Mouse (Mus musculus) spleen, adult 2 months (tissue): ENCODE results near the gene Mpped2. TPM values are rescaled to one million over a fixed set of nuclear protein-coding genes. Genes with fewer than 3 reads are reported as not detected.

ENCODE experiments used
- DNase-seq, 2 experiments: peaks; one replicate each; pipeline versions ENCODE4 v3.0.0 to v3.0.0-alpha.2; 2012 to 2021; ENCODE audit warnings: low spot score in 2 of 2, low read depth in 1 of 2
- H3K27ac ChIP-seq: fragments of 200-500 bp; 2 replicates; pipeline ENCODE4 v1.5.1; 2012; ENCODE audit warnings: low read length, inconsistent platforms; ENCODE audit not compliant: insufficient read depth
- H3K27me3 ChIP-seq: fragments of 200-500 bp; 2 replicates; pipeline ENCODE4 v1.6.1; 2012; ENCODE audit warnings: mild to moderate bottlenecking, moderate library complexity, low read length, inconsistent platforms; ENCODE audit not compliant: control insufficient read depth, insufficient read depth
- H3K36me3 ChIP-seq: fragments of 200-500 bp; 2 replicates; pipeline ENCODE4 v1.6.1; 2012; ENCODE audit warnings: mild to moderate bottlenecking, low read length, inconsistent platforms; ENCODE audit not compliant: control insufficient read depth, insufficient read depth
- H3K4me1 ChIP-seq: fragments of 200-500 bp; 2 replicates; pipeline ENCODE4 v1.6.1; 2011; ENCODE audit warnings: inconsistent platforms; ENCODE audit not compliant: control insufficient read depth, insufficient read depth, insufficient read length
- H3K4me3 ChIP-seq: fragments of 200-500 bp; 2 replicates; pipeline ENCODE4 v1.5.1; 2011; ENCODE audit warnings: mild to moderate bottlenecking, inconsistent platforms; ENCODE audit not compliant: insufficient read depth, insufficient read length; ENCODE audit errors: extremely low read depth
- CTCF ChIP-seq: fragments of 200-500 bp; IDR thresholded peaks from 2 replicates; pipeline ENCODE4 v1.5.1; 2011; ENCODE audit warnings: mild to moderate bottlenecking, inconsistent platforms; ENCODE audit not compliant: insufficient read depth, insufficient read length, insufficient replicate concordance; ENCODE audit errors: extremely low read depth
- POLR2A ChIP-seq: fragments of 200-500 bp; IDR thresholded peaks from 2 replicates; pipeline ENCODE4 v1.6.1; 2011; ENCODE audit warnings: low read depth, low read length, inconsistent platforms
- WGBS: fragments of 180-500 bp; shearing (Covaris S2); methylation state at CpG from one replicate; pipeline ENCODE4 v1.1.7; 2018; 5-methylcytosine and 5-hydroxymethylcytosine counted together
- polyA plus RNA-seq: library from polyadenylated mRNA; depleted of rRNA; stranded (reverse); fragments of >200 nt; gene quantifications from 2 replicates; pipeline ENCODE4 v1.2.3, GENCODE M21; 2012

The Mpped2 gene
- polyA plus RNA-seq, 1 experiment: 0.02 TPM

DNA sequence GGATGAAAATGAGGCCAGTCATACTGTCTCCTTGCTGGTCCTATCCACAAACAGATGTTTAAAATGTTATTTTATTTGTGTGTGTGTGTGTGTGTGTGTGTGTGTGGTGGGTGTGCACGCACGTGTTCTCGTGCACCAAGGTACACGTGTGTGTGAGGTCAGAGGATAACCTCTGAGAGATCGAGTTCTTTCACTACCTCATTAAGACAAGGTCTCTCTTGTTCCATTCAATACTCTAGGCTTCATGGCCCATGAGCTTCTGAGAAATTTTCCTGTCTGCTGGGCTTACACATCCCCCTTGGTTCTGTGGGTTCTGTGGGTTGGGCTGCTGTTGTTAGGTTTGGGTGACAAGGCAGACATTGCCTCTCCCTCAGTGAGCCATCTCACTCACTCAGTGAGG is 12.6 kb downstream of the Mpped2 start:
- Histone ChIP-seq H3K27me3 (no peaks in the 10 kb centered on the region), H3K4me3 (no peak overlapping the region), H3K36me3 (no peaks in the 10 kb centered on the region), H3K4me1 (no peaks in the 10 kb centered on the region), H3K27ac (no peak overlapping the region)
- no peak for DNase-seq
- WGBS: 85% methylated on average over 5 of the region's 5 CpGs
- TF ChIP-seq CTCF: no peak
- TF ChIP-seq POLR2A: no peak

DNA sequence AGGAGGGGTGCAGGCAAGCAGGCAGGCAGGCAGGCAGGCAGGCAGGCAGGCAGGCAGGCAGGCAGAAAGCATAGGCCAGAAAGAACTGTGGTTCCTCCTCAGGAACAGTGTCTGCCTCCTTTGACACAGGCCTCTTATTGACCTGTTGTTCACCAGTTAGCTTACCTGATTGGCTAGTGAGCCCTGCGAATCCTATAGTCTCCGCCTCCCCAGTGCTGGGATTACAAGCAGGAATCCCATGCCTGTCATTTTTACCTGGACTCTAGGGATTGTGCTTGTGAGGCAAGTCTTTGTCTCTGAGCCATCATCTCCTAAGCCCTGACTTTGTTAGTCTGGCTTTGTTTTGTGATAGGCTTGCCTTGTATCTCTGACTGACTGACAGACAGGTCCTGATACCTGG is 14.1 kb downstream of the Mpped2 start:
- no peaks in the 10 kb centered on the region for H3K27me3 ChIP-seq
- TF ChIP-seq POLR2A (no peak), CTCF (no peak)
- WGBS: 92% methylated on average over 2 of the region's 2 CpGs
- no peak overlapping the region for H3K4me3 ChIP-seq
- H3K36me3 ChIP-seq: no peaks in the 10 kb centered on the region
- DNase-seq: no peak
- H3K27ac ChIP-seq: no peak overlapping the region
- no peaks in the 10 kb centered on the region for H3K4me1 ChIP-seq

DNA sequence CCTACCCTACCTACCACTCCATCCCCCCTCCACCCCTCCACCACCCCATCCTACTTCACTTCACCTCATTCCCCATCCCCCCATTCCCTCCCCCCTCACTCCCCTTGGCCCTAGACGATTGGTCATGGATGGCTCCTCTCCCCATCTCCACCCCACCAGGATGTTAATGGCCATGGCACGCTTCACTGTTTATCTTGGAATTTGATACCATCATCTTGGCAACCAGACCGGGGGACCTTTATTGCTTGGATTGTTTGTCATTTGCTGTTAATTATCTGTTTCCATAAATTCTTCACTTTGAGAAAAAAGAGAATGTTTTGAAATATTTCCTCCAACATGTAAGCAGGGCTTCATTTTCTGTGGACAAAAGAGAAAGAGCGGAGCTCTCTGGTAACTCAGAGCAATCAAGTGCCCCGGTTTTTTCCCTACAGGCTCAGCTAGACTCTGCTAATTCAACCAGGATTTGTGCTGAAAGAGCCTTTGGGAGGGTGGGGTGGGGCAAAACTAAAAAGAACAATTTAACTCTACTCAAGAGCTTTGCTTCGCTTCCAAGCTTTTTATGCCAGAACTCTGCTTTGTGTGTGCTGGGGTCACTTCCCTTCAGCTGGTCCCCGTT is 17.9 kb downstream of the Mpped2 start:
- Histone ChIP-seq H3K27me3 (no peaks in the 10 kb centered on the region), H3K36me3 (no peaks in the 10 kb centered on the region), H3K4me1 (no peaks in the 10 kb centered on the region), H3K27ac (no peak overlapping the region), H3K4me3 (no peak overlapping the region)
- DNase-seq: no peak
- no peak for TF ChIP-seq POLR2A
- TF ChIP-seq CTCF: no peak
- 80% methylated on average over 7 of the region's 7 CpGs for WGBS

DNA sequence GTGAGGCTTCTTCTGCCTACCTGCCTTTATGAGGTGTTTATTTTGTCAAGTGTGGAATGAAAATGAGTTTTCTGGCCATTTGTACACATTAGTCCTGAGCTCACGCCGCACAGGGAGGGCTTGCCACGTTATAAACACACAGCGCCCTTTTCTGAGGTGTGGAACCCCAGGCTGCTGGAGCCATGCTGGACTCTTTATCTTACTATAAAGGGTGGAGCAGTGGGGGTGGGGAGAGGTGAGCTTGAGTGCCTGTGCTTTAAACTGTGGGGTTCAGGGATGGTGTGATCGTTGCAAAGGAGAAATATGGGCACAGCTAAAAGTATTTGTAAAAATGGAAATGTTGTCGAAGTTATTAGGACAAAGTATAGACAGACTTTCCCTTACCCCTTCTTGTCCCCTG is 18.4 kb downstream of the Mpped2 start:
- Histone ChIP-seq H3K4me1 (no peaks in the 10 kb centered on the region), H3K27ac (no peak overlapping the region), H3K27me3 (no peaks in the 10 kb centered on the region), H3K4me3 (no peak overlapping the region), H3K36me3 (no peaks in the 10 kb centered on the region)
- WGBS: 88% methylated on average over 6 of the region's 6 CpGs
- TF ChIP-seq POLR2A (no peak), CTCF (no peak)
- no peak for DNase-seq

DNA sequence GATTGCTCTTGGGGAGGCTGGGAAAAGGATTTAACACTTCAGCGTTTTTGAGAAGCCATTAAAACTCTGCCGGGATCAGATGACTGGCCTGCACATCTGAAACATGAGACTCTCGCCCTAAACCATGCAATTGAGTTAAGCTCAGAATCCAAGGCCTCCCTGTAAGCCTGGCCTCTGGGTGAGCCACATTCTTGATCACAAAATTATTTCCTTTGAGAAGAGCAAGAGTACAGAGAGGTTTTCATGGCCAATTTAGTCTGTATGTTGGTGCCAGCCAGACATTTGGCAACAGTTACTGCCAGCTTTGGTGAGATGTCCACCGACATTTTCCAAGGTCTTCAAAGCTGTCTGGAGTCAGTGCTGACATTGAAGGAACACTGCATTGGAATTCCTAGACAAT is 20.1 kb downstream of the Mpped2 start:
- Histone ChIP-seq H3K4me3 (no peak overlapping the region), H3K27ac (no peak overlapping the region), H3K36me3 (no peaks in the 10 kb centered on the region), H3K27me3 (no peaks in the 10 kb centered on the region), H3K4me1 (no peaks in the 10 kb centered on the region)
- WGBS: 72% methylated on average over 4 of the region's 4 CpGs
- no peak for DNase-seq
- TF ChIP-seq POLR2A (no peak), CTCF (no peak)

DNA sequence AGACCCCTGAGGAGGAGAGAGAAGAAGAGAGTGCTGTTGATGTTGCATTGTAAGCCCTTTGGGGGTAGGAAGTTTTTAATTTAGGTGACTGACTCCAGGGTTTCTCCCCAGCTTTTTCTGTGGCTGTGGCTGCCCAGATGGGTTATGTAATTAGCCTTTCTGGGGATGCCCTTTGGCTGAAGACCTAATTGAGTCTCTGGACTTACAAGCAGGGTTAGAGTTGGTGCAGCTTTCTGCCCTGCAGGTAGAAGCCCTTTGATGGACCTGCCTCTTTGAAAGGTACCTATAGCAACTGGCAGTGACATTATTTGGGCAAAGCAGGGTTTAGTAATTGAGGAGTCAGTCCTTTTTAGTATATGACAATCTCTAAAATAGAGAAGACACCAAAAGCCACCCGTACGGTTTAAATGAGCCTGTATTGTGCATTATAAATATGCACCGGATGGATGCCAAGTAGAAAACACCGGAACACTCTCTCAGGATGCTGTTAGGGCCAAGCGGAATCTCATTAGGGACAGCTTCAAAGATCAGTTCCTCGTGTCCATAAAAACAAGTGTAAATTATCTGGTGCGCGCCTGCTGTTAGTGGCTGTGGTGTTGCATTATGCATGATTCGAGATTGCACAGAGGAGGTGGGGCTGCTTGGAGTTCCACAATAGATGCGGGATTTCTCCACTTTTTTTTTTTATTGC is 22.8 kb downstream of the Mpped2 start:
- Histone ChIP-seq H3K4me3 (no peak overlapping the region), H3K36me3 (no peaks in the 10 kb centered on the region), H3K27me3 (no peaks in the 10 kb centered on the region), H3K27ac (no peak overlapping the region), H3K4me1 (no peaks in the 10 kb centered on the region)
- no peak for TF ChIP-seq POLR2A
- no peak for TF ChIP-seq CTCF
- 94% methylated on average over 10 of the region's 10 CpGs for WGBS
- no peak for DNase-seq

DNA sequence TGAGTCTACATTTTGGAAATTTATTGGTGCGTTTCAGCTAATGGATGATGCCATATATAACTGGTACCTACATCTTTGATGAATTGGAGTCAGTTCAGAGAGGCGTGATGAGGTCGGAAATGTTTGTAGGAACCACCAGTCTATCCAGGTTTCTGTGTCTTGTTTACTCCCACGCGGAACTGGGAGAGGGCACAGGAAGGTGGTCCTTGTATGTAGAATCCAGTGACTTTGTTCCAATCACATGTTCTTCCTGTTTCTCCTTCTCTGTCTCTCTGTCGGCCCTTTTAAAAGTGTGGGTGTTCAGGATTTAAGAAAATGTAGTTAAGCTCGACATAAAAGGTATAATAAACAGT is 23.3 kb downstream of the Mpped2 start:
- H3K36me3 ChIP-seq: no peaks in the 10 kb centered on the region
- H3K4me1 ChIP-seq: no peaks in the 10 kb centered on the region
- no peak for DNase-seq
- H3K4me3 ChIP-seq: no peak overlapping the region
- H3K27me3 ChIP-seq: no peaks in the 10 kb centered on the region
- no peak for TF ChIP-seq POLR2A
- TF ChIP-seq CTCF: no peak
- H3K27ac ChIP-seq: no peak overlapping the region
- 78% methylated on average over 7 of the region's 7 CpGs for WGBS
